Mouse (Mus musculus) kidney, embryonic 14.5 days (tissue): Measurements from ENCODE around the gene Nox1. TPM values are rescaled to one million over a fixed set of nuclear protein-coding genes. Genes with fewer than 3 reads are reported as not detected.
"Not testable (repeated sequence)": the region's sequence is repeated elsewhere in the genome, so short reads cannot be mapped to it uniquely, and the experiment has no call there.

Experiments
- ATAC-seq: fragments of 200-750 bp; cut with Nextera tagmentation; 2 replicates; pipeline ENCODE4 v1.8.0; 2017; ENCODE audit warnings: moderate number of reproducible peaks, mild to moderate bottlenecking, moderate TSS enrichment, moderate library complexity; ENCODE audit not compliant: low FRiP score, low TSS enrichment
- H3K27ac ChIP-seq: fragments of 300-500 bp; sonication (generic); 2 replicates; pipeline ENCODE4 v1.5.1; 2014; ENCODE audit warnings: low read depth, mild to moderate bottlenecking, low read length, moderate library complexity, mixed read lengths
- H3K27me3 ChIP-seq: fragments of 300-500 bp; sonication (generic); 2 replicates; pipeline ENCODE4 v1.6.1; 2014; ENCODE audit warnings: mild to moderate bottlenecking, low read length; ENCODE audit not compliant: control insufficient read depth, insufficient read depth
- H3K36me3 ChIP-seq: fragments of 300-500 bp; sonication (generic); 2 replicates; pipeline ENCODE4 v1.6.1; 2014; ENCODE audit warnings: low read length, mixed read lengths; ENCODE audit not compliant: control insufficient read depth, insufficient read depth
- H3K4me1 ChIP-seq: fragments of 300-500 bp; sonication (generic); 2 replicates; pipeline ENCODE4 v1.6.1; 2014; ENCODE audit warnings: low read length, mixed read lengths; ENCODE audit not compliant: control insufficient read depth, insufficient read depth
- H3K4me2 ChIP-seq: fragments of 300-500 bp; sonication (generic); replicated peaks from 2 replicates; pipeline ENCODE4 v1.6.1; 2014; ENCODE audit warnings: low read depth, mild to moderate bottlenecking, low read length
- H3K4me3 ChIP-seq: fragments of 300-500 bp; sonication (generic); 2 replicates; pipeline ENCODE4 v1.5.1; 2014; ENCODE audit warnings: mild to moderate bottlenecking, low read length
- H3K9ac ChIP-seq: fragments of 300-500 bp; sonication (generic); 2 replicates; pipeline ENCODE4 v1.6.1; 2014; ENCODE audit warnings: low read depth, mild to moderate bottlenecking, low read length, moderate library complexity
- H3K9me3 ChIP-seq: fragments of 300-500 bp; sonication (generic); 2 replicates; pipeline ENCODE4 v1.6.1; 2016; ENCODE audit warnings: low read length; ENCODE audit not compliant: control insufficient read depth
- WGBS: fragments of 180-500 bp; shearing (Covaris S2); extraction: QIAGEN DNeasy Blood & Tissue Kit; methylation state at CpG from one replicate; pipeline ENCODE4 v1.1.7; 2014; 5-methylcytosine and 5-hydroxymethylcytosine counted together
- polyA plus RNA-seq: library from polyadenylated mRNA; unstranded; fragments of >200 nt; fragmentation: Nextera tagmentation; extraction: Ambion mirVana; gene quantifications from 2 replicates; pipeline ENCODE4 v1.2.1, GENCODE M21; 2014

The Nox1 gene
- polyA plus RNA-seq, 1 experiment from 2014 or later, result 0.32 TPM

DNA sequence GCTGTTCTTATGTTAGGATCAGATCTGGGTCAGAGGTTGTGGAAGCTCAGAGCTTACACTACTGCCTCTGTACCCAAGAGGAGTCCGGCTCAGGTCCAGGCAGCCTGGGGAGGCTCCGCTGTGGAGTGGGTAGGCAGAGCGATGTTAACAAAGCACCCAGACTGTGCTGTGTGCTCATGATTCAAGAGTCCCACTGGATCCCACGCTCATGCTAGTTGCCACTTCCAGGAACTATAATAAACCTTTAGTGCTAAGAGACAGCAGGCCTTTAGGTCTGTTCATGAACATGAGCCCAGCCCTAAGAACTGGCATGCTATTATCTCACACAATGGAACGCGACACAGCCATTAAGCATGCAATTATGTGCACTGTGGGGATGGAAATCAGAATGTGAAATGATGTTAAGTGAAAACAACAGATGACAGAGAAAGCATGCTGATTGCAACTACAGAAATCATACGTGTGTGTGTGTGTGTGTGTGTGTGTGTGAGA lies 10.6 kb downstream of the Nox1 start:
- H3K9ac ChIP-seq, result no peak overlapping the region
- H3K36me3 ChIP-seq, result no peaks in the 10 kb centered on the region
- no peaks in the 10 kb centered on the region for H3K4me1 ChIP-seq
- 88% methylated on average over 7 of the region's 7 CpGs for WGBS
- H3K27ac ChIP-seq, result no peak overlapping the region
- ATAC-seq, result no peak
- no peak overlapping the region for H3K4me3 ChIP-seq
- no peaks in the 10 kb centered on the region for H3K27me3 ChIP-seq
- H3K9me3 ChIP-seq, result no peaks in the 10 kb centered on the region
- no peak overlapping the region for H3K4me2 ChIP-seq

DNA sequence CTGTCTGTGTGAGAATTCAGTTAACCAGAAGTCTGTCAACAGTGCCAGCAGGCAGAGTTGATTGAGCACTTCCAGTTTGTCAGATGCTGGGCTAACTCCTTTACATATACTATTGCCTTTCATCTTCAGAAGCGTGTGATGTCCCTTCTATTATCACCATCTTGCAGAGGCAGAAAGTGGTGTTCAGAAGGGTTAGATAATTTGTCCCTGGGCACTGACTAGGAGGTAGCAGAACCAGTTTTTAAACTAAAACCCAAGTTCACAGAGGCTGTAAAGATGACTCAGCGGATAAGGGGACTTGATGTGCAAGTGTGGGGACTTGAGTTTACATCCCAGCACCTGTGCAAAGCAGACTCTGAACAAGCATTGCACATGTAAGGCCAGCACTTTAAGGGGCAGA lies 13.3 kb downstream of the Nox1 start:
- no peaks in the 10 kb centered on the region for H3K4me1 ChIP-seq
- H3K9ac ChIP-seq, result no peak overlapping the region
- no peak overlapping the region for H3K4me2 ChIP-seq
- 73% methylated on average over 2 of the region's 2 CpGs for WGBS
- no peak for ATAC-seq
- no peak overlapping the region for H3K4me3 ChIP-seq
- no peaks in the 10 kb centered on the region for H3K27me3 ChIP-seq
- no peaks in the 10 kb centered on the region for H3K9me3 ChIP-seq
- no peaks in the 10 kb centered on the region for H3K36me3 ChIP-seq
- H3K27ac ChIP-seq, result no peak overlapping the region

DNA sequence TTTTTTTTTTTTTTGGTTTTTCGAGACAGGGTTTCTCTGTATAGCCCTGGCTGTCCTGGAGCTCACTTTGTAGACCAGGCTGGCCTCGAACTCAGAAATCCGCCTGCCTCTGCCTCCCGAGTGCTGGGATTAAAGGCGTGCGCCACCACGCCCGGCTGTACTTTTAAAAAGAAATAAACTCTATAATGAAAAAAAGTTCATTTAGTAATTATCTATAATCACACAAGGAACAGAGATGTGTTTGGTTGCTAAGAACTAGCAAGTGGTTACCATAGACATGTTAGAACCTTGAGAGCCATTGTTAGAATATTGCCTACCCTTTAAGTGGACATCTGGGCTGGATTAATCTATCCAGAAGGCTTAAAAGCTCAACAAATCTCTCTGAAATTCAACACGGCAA lies 34.6 kb downstream of the Nox1 start, which contains the start of gene Arl13a:
Arl13a (plus strand) TSS at position 301 of the 400 bp plus-strand sequence.
- H3K36me3 ChIP-seq, H3K9ac ChIP-seq, H3K27me3 ChIP-seq, H3K4me2 ChIP-seq, ATAC-seq, H3K27ac ChIP-seq, H3K4me3 ChIP-seq, H3K9me3 ChIP-seq, H3K4me1 ChIP-seq: not testable (repeated sequence)
- 95% methylated on average over 8 of the region's 9 CpGs for WGBS

GRCm38 (mm10) chrX:134174699-134175098 lies 47.1 kb downstream of the Nox1 start:
- no peak overlapping the region for H3K4me2 ChIP-seq
- 90% methylated on average over 1 of the region's 1 CpGs for WGBS
- H3K4me3 ChIP-seq, result no peak overlapping the region
- no peaks in the 10 kb centered on the region for H3K36me3 ChIP-seq
- no peak overlapping the region for H3K27ac ChIP-seq
- H3K9me3 ChIP-seq, result no peaks in the 10 kb centered on the region
- no peak overlapping the region for H3K9ac ChIP-seq
- ATAC-seq, result no peak
- no peaks in the 10 kb centered on the region for H3K4me1 ChIP-seq
- H3K27me3 ChIP-seq, result no peaks in the 10 kb centered on the region

- no peak for ATAC-seq
- 92% methylated on average over 1 of the region's 1 CpGs for WGBS
- H3K4me2 ChIP-seq, result no peak overlapping the region
- no peaks in the 10 kb centered on the region for H3K9me3 ChIP-seq
- H3K4me3 ChIP-seq, result no peak overlapping the region
- H3K27ac ChIP-seq, result no peak overlapping the region
- H3K9ac ChIP-seq, result no peak overlapping the region
- no peaks in the 10 kb centered on the region for H3K36me3 ChIP-seq
- no peaks in the 10 kb centered on the region for H3K27me3 ChIP-seq
- no peaks in the 10 kb centered on the region for H3K4me1 ChIP-seq
These were observed 51.2 kb downstream of the Nox1 start for GRCm38 (mm10) chrX:134170584-134170983.

- H3K9ac ChIP-seq, result no peak overlapping the region
- H3K36me3 ChIP-seq, result no peaks in the 10 kb centered on the region
- H3K27me3 ChIP-seq, result 0 out of 2 replicates have a peak, but pooled peaks cover 3% of the 10 kb centered on the region
- no peak for ATAC-seq
- H3K9me3 ChIP-seq, result no peaks in the 10 kb centered on the region
- H3K4me1 ChIP-seq, result no peaks in the 10 kb centered on the region
- no peak overlapping the region for H3K4me2 ChIP-seq
- H3K27ac ChIP-seq, result no peak overlapping the region
- WGBS, result 62% methylated on average over 4 of the region's 4 CpGs
- no peak overlapping the region for H3K4me3 ChIP-seq
These were observed 58.3 kb downstream of the Nox1 start for GRCm38 (mm10) chrX:134163484-134163883.

GRCm38 (mm10) chrX:134162826-134163225 lies 58.9 kb downstream of the Nox1 start:
- Histone ChIP-seq H3K27me3 (0 out of 2 replicates have a peak, but pooled peaks cover 3% of the 10 kb centered on the region), H3K4me1 (no peaks in the 10 kb centered on the region), H3K36me3 (no peaks in the 10 kb centered on the region), H3K9me3 (no peaks in the 10 kb centered on the region), H3K4me2 (peak overlapping the region; percentile 39), H3K27ac (no peak overlapping the region), H3K9ac (no peak overlapping the region), H3K4me3 (peak overlapping the region; percentile 20)
- ATAC-seq, result no peak
- WGBS, result 30% methylated on average over 11 of the region's 11 CpGs

DNA sequence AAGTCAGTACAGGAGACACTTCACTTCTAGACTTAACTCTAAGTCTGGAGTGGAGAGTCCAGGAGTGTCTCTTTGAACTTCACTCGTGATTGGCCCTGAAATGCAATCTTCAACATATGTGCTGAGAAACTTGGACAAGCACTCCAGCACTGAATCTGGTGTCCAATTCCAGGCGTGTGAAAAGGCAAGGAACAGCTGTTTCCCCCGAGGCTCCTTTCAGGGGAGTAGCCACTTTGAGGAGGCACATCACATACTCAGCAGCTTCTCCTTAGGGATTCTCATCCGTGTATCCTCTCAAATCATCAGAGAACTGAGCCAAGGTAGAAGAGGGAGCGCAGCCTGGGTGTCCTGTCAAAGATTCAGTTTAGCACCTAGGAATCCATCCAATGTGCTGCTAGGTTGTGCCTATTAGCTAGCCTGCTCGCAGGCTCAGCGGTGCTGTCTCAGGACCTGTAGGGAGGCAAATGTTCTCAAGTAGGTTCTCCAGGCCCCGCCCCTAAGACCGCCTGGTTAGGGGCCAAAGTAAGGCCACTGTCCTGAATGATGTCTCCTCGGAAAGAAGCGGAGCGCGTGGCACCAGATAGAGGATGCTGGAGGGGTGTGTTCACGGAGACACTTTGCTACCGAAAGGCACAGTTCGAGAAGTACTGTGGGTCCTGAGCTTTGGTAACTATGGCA lies 59.6 kb downstream of the Nox1 start, which contains the start of gene Xkrx:
Xkrx (minus strand) TSS at position 34 of the 678 bp plus-strand sequence.
- ATAC-seq, result peak; percentile 64; the same call in 1 of the 2 replicates

GRCm38 (mm10) chrX:134160442-134160841 lies 61.3 kb downstream of the Nox1 start:
- no peak overlapping the region for H3K9ac ChIP-seq
- no peak overlapping the region for H3K4me2 ChIP-seq
- ATAC-seq, result no peak
- 83% methylated on average over 2 of the region's 2 CpGs for WGBS
- no peak overlapping the region for H3K4me3 ChIP-seq
- H3K4me1 ChIP-seq, result no peaks in the 10 kb centered on the region
- no peak overlapping the region for H3K27ac ChIP-seq
- no peaks in the 10 kb centered on the region for H3K9me3 ChIP-seq
- H3K27me3 ChIP-seq, result 0 out of 2 replicates have a peak, but pooled peaks cover 3% of the 10 kb centered on the region
- H3K36me3 ChIP-seq, result no peaks in the 10 kb centered on the region

More for the DNA sequence above, 59.6 kb downstream of the Nox1 start, which contains the start of gene Xkrx:
- no peaks in the 10 kb centered on the region for H3K9me3 ChIP-seq
- no peaks in the 10 kb centered on the region for H3K36me3 ChIP-seq
- H3K27ac ChIP-seq, result no peak within 1 kb of the TSS
- WGBS, result 33% methylated on average over 16 of the region's 16 CpGs
- peak within 1 kb of the TSS; percentile 39 for H3K4me2 ChIP-seq
- no peak within 1 kb of the TSS for H3K9ac ChIP-seq
- H3K27me3 ChIP-seq, result 0 out of 2 replicates have a peak, but pooled peaks cover 3% of the 10 kb centered on the region
- H3K4me1 ChIP-seq, result no peaks in the 10 kb centered on the region
- H3K4me3 ChIP-seq, result peak within 1 kb of the TSS; percentile 20
